In the genomic region with DNA sequence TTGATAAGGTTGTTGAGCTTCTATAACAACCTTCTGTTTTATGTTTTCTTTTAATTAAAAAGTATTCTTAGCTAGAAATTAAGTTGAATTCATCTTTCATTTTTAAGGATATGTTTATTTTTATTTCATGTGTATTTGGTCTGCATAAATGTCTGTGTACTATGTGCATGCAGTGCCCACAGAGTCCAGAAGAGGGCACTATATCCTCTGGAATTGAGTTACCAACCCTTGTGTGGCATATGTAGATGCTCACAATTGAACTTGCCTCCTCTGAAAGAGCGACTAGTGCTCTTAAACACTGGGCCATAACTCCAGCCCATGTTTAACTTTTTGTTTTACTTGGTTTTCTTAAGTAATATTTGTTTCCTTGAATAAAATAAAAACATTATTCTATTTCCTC, we compare ENCODE assay signal across 8 mouse cellular contexts. TPM values are rescaled to one million over a fixed set of nuclear protein-coding genes. Genes with fewer than 3 reads are reported as not detected.
DNase-seq lines count a peak whose midpoint lies in the region; ATAC-seq and TF ChIP-seq lines count a peak whose summit lies in the region.

No protein-coding gene starts in this region.

- H3K36me3 ChIP-seq in heart, embryonic 11.5 days (ENCODE audit: control insufficient read depth, insufficient read depth, low read length), result no peaks in the 10 kb centered on the region
- H3K36me3 ChIP-seq in neural tube, embryonic 15.5 days, result no peaks in the 10 kb centered on the region
- H3K36me3 ChIP-seq in stomach, postnatal 0 days (ENCODE audit: control insufficient read depth, insufficient read depth, low read length), result no peaks in the 10 kb centered on the region

- H3K27me3 ChIP-seq in heart, embryonic 11.5 days (ENCODE audit: control insufficient read depth, insufficient read depth, low read length), result no peaks in the 10 kb centered on the region
- H3K27me3 ChIP-seq in neural tube, embryonic 15.5 days (replicated peaks), result no peaks in the 10 kb centered on the region
- H3K27me3 ChIP-seq in stomach, postnatal 0 days (ENCODE audit: control insufficient read depth, insufficient read depth, low read length), result no peaks in the 10 kb centered on the region

- no peak for TF ChIP-seq EP300 in stomach, postnatal 0 days (optimal IDR thresholded peaks at IDR 0.05)

- no peak overlapping the region for H3K27ac ChIP-seq in heart, embryonic 11.5 days (ENCODE audit: low read depth, low read length)
- no peak overlapping the region for H3K27ac ChIP-seq in neural tube, embryonic 15.5 days (replicated peaks)
- no peak overlapping the region for H3K27ac ChIP-seq in stomach, postnatal 0 days (replicated peaks)

- intact Hi-C loops in heart, postnatal 10 days (cut with DNase I), result loop anchor here (5.0 to 10.0 kb wide), 2 partner anchors 412 to 625 kb away; no protein-coding TSS in a partner anchor
- intact Hi-C loops in left cerebral cortex, postnatal 36 days (cut with DNase I), result loop anchor here (5.0 to 10.0 kb wide), 2 partner anchors 412 to 625 kb away; no protein-coding TSS in a partner anchor

- peak; percentile 7 to 13 for DNase-seq in heart, postnatal 10 days
- DNase-seq in neural tube, embryonic 10.5 days (ENCODE audit: extremely low spot score, low spot score), result peak; percentile 15
- DNase-seq in embryo, embryonic 10 days (ENCODE audit: low spot score), result peak; percentile 47
- DNase-seq in stomach, postnatal 0 days (ENCODE audit: low spot score), result peak; percentile 13
- no peak for DNase-seq in urinary bladder, postnatal 36 days (ENCODE audit: low spot score in 2 of 2)
- DNase-seq in left cerebral cortex, postnatal 36 days (ENCODE audit: low spot score in 2 of 2), result no peak

- no peak overlapping the region for H3K4me3 ChIP-seq in heart, embryonic 11.5 days (ENCODE audit: low read depth, low read length)
- no peak overlapping the region for H3K4me3 ChIP-seq in neural tube, embryonic 15.5 days (replicated peaks)
- no peak overlapping the region for H3K4me3 ChIP-seq in stomach, postnatal 0 days (ENCODE audit: low read depth, low read length)

- H3K9me3 ChIP-seq in heart, embryonic 11.5 days (replicated peaks; ENCODE audit: control insufficient read depth, low read length), result no peaks in the 10 kb centered on the region
- H3K9me3 ChIP-seq in neural tube, embryonic 15.5 days (replicated peaks), result no peaks in the 10 kb centered on the region
- no peaks in the 10 kb centered on the region for H3K9me3 ChIP-seq in stomach, postnatal 0 days (ENCODE audit: control insufficient read depth, low read length)

- 32% methylated on average over 1 of the region's 1 CpGs for WGBS in heart, embryonic 11.5 days (ENCODE audit: insufficient replicate concordance)
- WGBS in neural tube, embryonic 15.5 days, result 40% methylated on average over 1 of the region's 1 CpGs
- WGBS in stomach, postnatal 0 days, result 45% methylated on average over 1 of the region's 1 CpGs

- no peak overlapping the region for H3K4me2 ChIP-seq in heart, embryonic 11.5 days
- no peak overlapping the region for H3K4me2 ChIP-seq in neural tube, embryonic 15.5 days
- no peak overlapping the region for H3K4me2 ChIP-seq in stomach, postnatal 0 days (replicated peaks; ENCODE audit: low read depth)

- no peak overlapping the region for H3K9ac ChIP-seq in heart, embryonic 11.5 days (ENCODE audit: low read depth, low read length)
- no peak overlapping the region for H3K9ac ChIP-seq in neural tube, embryonic 15.5 days (replicated peaks)
- no peak overlapping the region for H3K9ac ChIP-seq in stomach, postnatal 0 days (ENCODE audit: low read length)

- peak; percentile 59 for TF ChIP-seq CTCF in stomach, postnatal 0 days (IDR thresholded peaks at IDR 0.05; ENCODE audit: low read depth)

- no peaks in the 10 kb centered on the region for H3K4me1 ChIP-seq in heart, embryonic 11.5 days (ENCODE audit: control insufficient read depth, insufficient read depth, low read length)
- no peaks in the 10 kb centered on the region for H3K4me1 ChIP-seq in neural tube, embryonic 15.5 days
- no peaks in the 10 kb centered on the region for H3K4me1 ChIP-seq in stomach, postnatal 0 days (replicated peaks; ENCODE audit: control insufficient read depth, insufficient read depth)

- no peak for ATAC-seq in heart, embryonic 11.5 days (replicated peaks; ENCODE audit: insufficient number of reproducible peaks, low FRiP score, low TSS enrichment)
- no peak for ATAC-seq in neural tube, embryonic 15.5 days (ENCODE audit: low FRiP score)
- ATAC-seq in stomach, postnatal 0 days (ENCODE audit: low FRiP score, low TSS enrichment), result no peak

RNA-seq across cellular contexts. Expression of gene Enox2, which starts 21.4 kb away (rescaled TPM):
- 10 to 100 TPM; 10.4 to 12.8 TPM for total RNA-seq in heart, postnatal 10 days (2021)
- polyA plus RNA-seq in heart, embryonic 11.5 days (2014; fragmentation: Nextera tagmentation; extraction: Ambion mirVana), result 6.6 and 7.4 TPM in 2 replicates
- 7.2 and 8.0 TPM in 2 replicates for polyA plus RNA-seq in neural tube, embryonic 15.5 days (2015; fragmentation: Nextera tagmentation; extraction: Ambion mirVana)
- 5.8 and 6.5 TPM in 2 replicates for polyA plus RNA-seq in stomach, postnatal 0 days (2015; fragmentation: Nextera tagmentation; extraction: Ambion mirVana)
- total RNA-seq in left cerebral cortex, postnatal 36 days (2021), result 10 to 100 TPM in 1 of 2 experiments, 1 to 10 TPM in 1; 8.9 to 10.0 TPM

Comparison
In these comparisons a context has a peak if more than half of its experiments do, and no peak if none do; other contexts are left out.
1. DNase-seq: peak in heart, postnatal 10 days (2 of 2), neural tube, embryonic 10.5 days (single experiment), embryo, embryonic 10 days (single experiment) and stomach, postnatal 0 days (single experiment); none in urinary bladder, postnatal 36 days (0 of 2) and left cerebral cortex, postnatal 36 days (0 of 2).